Mouse (Mus musculus) MEL (cell line): ENCODE results near the gene Gpbp1l1. TPM values are rescaled to one million over a fixed set of nuclear protein-coding genes. Genes with fewer than 3 reads are reported as not detected.

Experiments used
- DNase-seq: peaks from one replicate; pipeline ENCODE4 v3.0.0; 2011; ENCODE audit warnings: low read depth, low spot score
- H3K27ac ChIP-seq: 2 replicates; pipeline ENCODE4 v1.5.1; 2012; ENCODE audit warnings: low read depth, mild to moderate bottlenecking, control low read depth, low read length, moderate library complexity; ENCODE audit not compliant: control insufficient read depth
- H3K27me3 ChIP-seq, 2 experiments: fragments of 150-350 bp in 1 of 2; sonication (generic) in 1 of 2; 2 replicates each; pipeline ENCODE4 v1.6.1; 2012; ENCODE audit warnings: low read length in 2 of 2, mild to moderate bottlenecking in 2 of 2, improper control_type of control experiment in 1 of 2, moderate library complexity in 1 of 2; ENCODE audit not compliant: insufficient read depth in 2 of 2, control insufficient read depth in 1 of 2
- H3K36me3 ChIP-seq, 2 experiments: 2 replicates each; pipeline ENCODE4 v1.6.1; 2012 to 2014; ENCODE audit warnings: low read length in 2 of 2, improper control_type of control experiment in 1 of 2, inconsistent platforms in 1 of 2, mild to moderate bottlenecking in 1 of 2; ENCODE audit not compliant: insufficient read depth in 2 of 2, control insufficient read depth in 1 of 2
- H3K4me1 ChIP-seq, 2 experiments: fragments of 150-350 bp in 1 of 2; sonication (generic) in 1 of 2; 2 replicates each; pipeline ENCODE4 v1.6.1; 2012; ENCODE audit warnings: low read length in 2 of 2, improper control_type of control experiment in 1 of 2, mild to moderate bottlenecking in 1 of 2; ENCODE audit not compliant: insufficient read depth in 2 of 2, control insufficient read depth in 1 of 2
- H3K4me3 ChIP-seq, 2 experiments: fragments of 150-350 bp in 1 of 2; sonication (generic) in 1 of 2; 2 replicates each; pipeline ENCODE4 v1.5.1; 2012; ENCODE audit warnings: low read depth in 2 of 2, low read length in 2 of 2, mild to moderate bottlenecking in 2 of 2, moderate library complexity in 2 of 2, control low read depth in 1 of 2, improper control_type of control experiment in 1 of 2; ENCODE audit not compliant: control insufficient read depth in 1 of 2, insufficient read depth in 1 of 2
- H3K79me2 ChIP-seq: 2 replicates; pipeline ENCODE4 v1.6.1; 2012; ENCODE audit warnings: mild to moderate bottlenecking, low read length, moderate library complexity; ENCODE audit not compliant: control insufficient read depth, poor library complexity, insufficient read depth
- H3K9ac ChIP-seq: 2 replicates; pipeline ENCODE4 v1.6.1; 2012; ENCODE audit warnings: low read depth, mild to moderate bottlenecking, control low read depth, low read length, moderate library complexity; ENCODE audit not compliant: control insufficient read depth, poor library complexity, severe bottlenecking
- H3K9me3 ChIP-seq: fragments of 150-350 bp; sonication (generic); replicated peaks from 2 replicates; pipeline ENCODE4 v1.6.1; 2012; ENCODE audit warnings: mild to moderate bottlenecking, low read length, improper control_type of control experiment, moderate library complexity; ENCODE audit not compliant: insufficient read depth
- BHLHE40 ChIP-seq: IDR thresholded peaks from 2 replicates; pipeline ENCODE4 v1.6.1; 2012; ENCODE audit warnings: low read depth, mild to moderate bottlenecking, inconsistent platforms, low read length, improper control_type of control experiment, borderline replicate concordance
- CHD2 ChIP-seq: IDR thresholded peaks from 2 replicates; pipeline ENCODE4 v1.6.1; 2011; ENCODE audit warnings: low read length, improper control_type of control experiment
- E2F4 ChIP-seq: IDR thresholded peaks from 2 replicates; pipeline ENCODE4 v1.6.1; 2011; ENCODE audit warnings: low read depth, low read length, improper control_type of control experiment, borderline replicate concordance
- GABPA ChIP-seq: IDR thresholded peaks from 2 replicates; pipeline ENCODE4 v1.6.1; 2012; ENCODE audit warnings: low read depth, mild to moderate bottlenecking, inconsistent platforms, low read length, improper control_type of control experiment, moderate library complexity
- JUND ChIP-seq: IDR thresholded peaks from 2 replicates; pipeline ENCODE4 v1.6.1; 2011; ENCODE audit warnings: low read depth, mild to moderate bottlenecking, improper control_type of control experiment, low read length
- KAT2A ChIP-seq: conservative IDR thresholded peaks from 2 replicates; pipeline ENCODE4 v1.6.1; 2012; ENCODE audit warnings: low read depth, low read length, improper control_type of control experiment, inconsistent platforms
- MAX ChIP-seq: IDR thresholded peaks from 2 replicates; pipeline ENCODE4 v1.6.1; 2011; ENCODE audit warnings: low read length, improper control_type of control experiment
- MAZ ChIP-seq: IDR thresholded peaks from 2 replicates; pipeline ENCODE4 v1.6.1; 2012; ENCODE audit warnings: low read depth, mild to moderate bottlenecking, inconsistent platforms, low read length, improper control_type of control experiment
- MXI1 ChIP-seq: IDR thresholded peaks from 2 replicates; pipeline ENCODE4 v1.6.1; 2011; ENCODE audit warnings: mild to moderate bottlenecking, low read depth, low read length, improper control_type of control experiment
- MYB ChIP-seq: IDR thresholded peaks from 2 replicates; pipeline ENCODE4 v1.6.1; 2011; ENCODE audit warnings: mild to moderate bottlenecking, low read depth, low read length, improper control_type of control experiment
- MYC ChIP-seq: IDR thresholded peaks from 2 replicates; pipeline ENCODE4 v1.6.1; 2011; ENCODE audit warnings: low read depth, mild to moderate bottlenecking, low read length, improper control_type of control experiment, moderate library complexity
- NRF1 ChIP-seq: IDR thresholded peaks from 2 replicates; pipeline ENCODE4 v1.6.1; 2014; ENCODE audit warnings: low read depth, mild to moderate bottlenecking, inconsistent platforms, low read length, improper control_type of control experiment, moderate library complexity; ENCODE audit not compliant: poor library complexity, insufficient read depth, severe bottlenecking
- POLR2A ChIP-seq, 2 experiments: IDR thresholded peaks; 2 replicates each; pipeline ENCODE4 v1.6.1; 2011 to 2012; ENCODE audit warnings: low read length in 2 of 2, mild to moderate bottlenecking in 2 of 2, control low read depth in 1 of 2, improper control_type of control experiment in 1 of 2, low read depth in 1 of 2, moderate library complexity in 1 of 2; ENCODE audit not compliant: control insufficient read depth in 1 of 2, insufficient read depth in 1 of 2, poor library complexity in 1 of 2
- POLR2AphosphoS2 ChIP-seq: IDR thresholded peaks from 2 replicates; pipeline ENCODE4 v1.6.1; 2011; ENCODE audit warnings: low read length, improper control_type of control experiment
- RAD21 ChIP-seq: IDR thresholded peaks from 2 replicates; pipeline ENCODE4 v1.6.1; 2011; ENCODE audit warnings: mild to moderate bottlenecking, low read depth, low read length, improper control_type of control experiment
- RCOR1 ChIP-seq: IDR thresholded peaks from 2 replicates; pipeline ENCODE4 v1.6.1; 2012; ENCODE audit warnings: low read depth, mild to moderate bottlenecking, inconsistent platforms, low read length, improper control_type of control experiment
- SIN3A ChIP-seq: IDR thresholded peaks from 2 replicates; pipeline ENCODE4 v1.6.1; 2012; ENCODE audit warnings: low read length, improper control_type of control experiment, inconsistent platforms
- TAL1 ChIP-seq: IDR thresholded peaks from 2 replicates; pipeline ENCODE4 v1.6.1; 2012; ENCODE audit warnings: mild to moderate bottlenecking, inconsistent platforms, low read length, moderate library complexity, mixed read lengths
- TCF12 ChIP-seq: IDR thresholded peaks from 2 replicates; pipeline ENCODE4 v1.6.1; 2014; ENCODE audit warnings: low read depth, mild to moderate bottlenecking, inconsistent platforms, low read length, improper control_type of control experiment, moderate library complexity
- UBTF ChIP-seq: IDR thresholded peaks from 2 replicates; pipeline ENCODE4 v1.6.1; 2012; ENCODE audit warnings: low read depth, mild to moderate bottlenecking, inconsistent platforms, low read length, improper control_type of control experiment, moderate library complexity, borderline replicate concordance; ENCODE audit not compliant: insufficient read depth
- USF1 ChIP-seq: IDR thresholded peaks from 2 replicates; pipeline ENCODE4 v1.6.1; 2014; ENCODE audit warnings: low read depth, mild to moderate bottlenecking, inconsistent platforms, low read length, improper control_type of control experiment, moderate library complexity
- USF2 ChIP-seq, 2 experiments: IDR thresholded peaks; 2 replicates each; pipeline ENCODE4 v1.6.1; 2011 to 2012; ENCODE audit warnings: improper control_type of control experiment in 2 of 2, low read length in 2 of 2, borderline replicate concordance in 1 of 2, inconsistent platforms in 1 of 2, low read depth in 1 of 2, mild to moderate bottlenecking in 1 of 2; ENCODE audit not compliant: insufficient read depth in 1 of 2
- ZC3H11A ChIP-seq: IDR thresholded peaks from 2 replicates; pipeline ENCODE4 v1.6.1; 2012; ENCODE audit warnings: low read depth, mild to moderate bottlenecking, inconsistent platforms, low read length, improper control_type of control experiment
- ZNF384 ChIP-seq: IDR thresholded peaks from 2 replicates; pipeline ENCODE4 v1.6.1; 2012; ENCODE audit warnings: low read depth, mild to moderate bottlenecking, inconsistent platforms, low read length, improper control_type of control experiment
- polyA plus RNA-seq, 2 experiments: library from polyadenylated mRNA; stranded (reverse) in 1 of 2; unstranded in 1 of 2; fragments of >175 nt in 1 of 2; fragments of >200 nt in 1 of 2; gene quantifications; 2 replicates each; pipeline versions ENCODE4 v1.2.1 to v1.2.4; 2012; ENCODE audit warnings: low replicate concordance in 2 of 2, low read depth in 1 of 2; ENCODE audit not compliant: insufficient read length in 2 of 2, insufficient read depth in 1 of 2, missing spikeins in 1 of 2
- total RNA-seq: library from RNA; depleted of rRNA; stranded (reverse); fragments of 300-350 nt; gene quantifications from 2 replicates; pipeline ENCODE4 v1.2.3, GENCODE M21; 2012

The Gpbp1l1 gene
- total and polyA plus RNA-seq, 3 experiments, result 29.1 to 46.3 TPM; not detected in 1

- no peak for TF ChIP-seq TAL1
- TF ChIP-seq USF1, result no peak
- TF ChIP-seq USF2 (IDR thresholded peaks at IDR 0.05; ENCODE audit: borderline replicate concordance in 1 of 2, insufficient read depth in 1 of 2, low read depth in 1 of 2, low read length in 2 of 2), result no peak
Measured at GRCm38 (mm10) chr4:116627722-116628662, 70.5 kb downstream of the Gpbp1l1 start, which contains the start of gene Nasp (continued).

- peaks cover 0 to 12% of the 10 kb centered on the region in 2 experiments; a peak in 2 of 4 replicates for H3K36me3 ChIP-seq
- no peak overlapping the region for H3K9ac ChIP-seq
- no peaks in the 10 kb centered on the region for H3K27me3 ChIP-seq
Measured at GRCm38 (mm10) chr4:116635197-116635596, 77.7 kb downstream of the Gpbp1l1 start.

GRCm38 (mm10) chr4:116638821-116639220 is 81.4 kb downstream of the Gpbp1l1 start:
- TF ChIP-seq ZC3H11A, result no peak
- no peak for TF ChIP-seq MXI1
- no peak for TF ChIP-seq UBTF
- TF ChIP-seq E2F4, result no peak
- TF ChIP-seq SIN3A, result no peak
- no peak for TF ChIP-seq POLR2A (IDR thresholded peaks at IDR 0.05; ENCODE audit: control insufficient read depth in 1 of 2, insufficient read depth in 1 of 2, low read depth in 1 of 2, low read length in 2 of 2, poor library complexity in 1 of 2)
- no peak for TF ChIP-seq RAD21
- no peak for TF ChIP-seq BHLHE40
- H3K36me3 ChIP-seq, result peaks cover 0 to 38% of the 10 kb centered on the region in 2 experiments; a peak in 2 of 4 replicates

More at GRCm38 (mm10) chr4:116635197-116635596, 77.7 kb downstream of the Gpbp1l1 start:
- DNase-seq, result no peak
- H3K9me3 ChIP-seq, result no peaks in the 10 kb centered on the region
- H3K4me3 ChIP-seq, result no peak overlapping the region
- no peak overlapping the region for H3K27ac ChIP-seq
- TF ChIP-seq MAZ (no peak), NRF1 (no peak), GABPA (no peak), MAX (no peak), POLR2AphosphoS2 (no peak), KAT2A (no peak), RCOR1 (no peak), TCF12 (no peak), CHD2 (no peak), JUND (no peak), MYB (no peak), MXI1 (no peak), POLR2A (IDR thresholded peaks at IDR 0.05; ENCODE audit: control insufficient read depth in 1 of 2, insufficient read depth in 1 of 2, low read depth in 1 of 2, low read length in 2 of 2, poor library complexity in 1 of 2) (no peak), ZNF384 (no peak), MYC (no peak)
- no peaks in the 10 kb centered on the region for H3K4me1 ChIP-seq
- no peaks in the 10 kb centered on the region for H3K79me2 ChIP-seq

More at GRCm38 (mm10) chr4:116638821-116639220, 81.4 kb downstream of the Gpbp1l1 start:
- H3K9me3 ChIP-seq, result no peaks in the 10 kb centered on the region
- H3K27ac ChIP-seq, result no peak overlapping the region
- H3K79me2 ChIP-seq, result no peaks in the 10 kb centered on the region
- no peak overlapping the region for H3K9ac ChIP-seq
- H3K4me3 ChIP-seq, result no peak overlapping the region
- DNase-seq, result no peak
- no peaks in the 10 kb centered on the region for H3K27me3 ChIP-seq
- no peaks in the 10 kb centered on the region for H3K4me1 ChIP-seq
